Mouse (Mus musculus): ENCODE data around the gene Serpinb9b.

Gene Serpinb9b

DNA sequence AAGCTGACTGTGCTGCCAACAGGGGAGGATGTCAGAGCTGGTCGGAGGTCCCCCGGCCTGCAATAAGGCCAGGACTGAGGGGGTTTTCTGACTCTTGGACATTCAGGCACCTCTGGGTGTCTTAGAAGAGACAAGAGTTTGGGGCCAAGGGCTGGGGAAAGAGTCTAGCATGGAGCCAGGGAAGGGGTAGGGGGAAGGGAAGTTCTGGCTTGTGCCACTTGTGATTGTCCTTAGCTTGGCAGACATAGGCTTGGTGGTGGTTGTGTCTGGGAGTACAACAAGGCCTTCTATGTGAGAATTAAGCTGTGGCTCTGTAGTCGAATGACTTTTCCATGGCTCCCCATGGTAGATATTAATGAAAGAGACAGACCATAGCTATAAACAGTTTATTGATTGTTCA lies 16.3 kb downstream of the Serpinb9b start:
- DNase-seq (ENCODE audit: inconsistent age in 2 of 2, low spot score in 1 of 2), result no peak

DNA sequence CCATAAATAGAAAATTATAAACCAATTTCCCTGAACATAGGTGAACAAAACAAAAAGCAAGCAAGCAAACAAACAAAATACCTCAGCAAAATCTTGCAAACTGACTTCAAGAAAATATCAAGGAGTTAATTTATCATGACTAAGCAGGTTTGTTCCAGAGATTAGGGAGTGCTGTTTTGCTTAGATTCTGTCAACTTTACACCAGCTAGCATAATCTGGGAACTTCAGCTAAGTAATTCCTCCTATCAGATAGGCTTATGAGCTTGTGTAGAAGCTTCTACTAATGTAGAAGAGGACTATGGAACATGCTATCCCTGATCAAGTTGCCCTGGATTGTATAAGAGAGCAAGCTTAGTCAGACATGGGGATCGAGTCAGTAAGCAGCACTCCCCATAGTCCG lies 20.0 kb downstream of the Serpinb9b start:
- no peak for DNase-seq (ENCODE audit: inconsistent age in 2 of 2, low spot score in 1 of 2)

DNA sequence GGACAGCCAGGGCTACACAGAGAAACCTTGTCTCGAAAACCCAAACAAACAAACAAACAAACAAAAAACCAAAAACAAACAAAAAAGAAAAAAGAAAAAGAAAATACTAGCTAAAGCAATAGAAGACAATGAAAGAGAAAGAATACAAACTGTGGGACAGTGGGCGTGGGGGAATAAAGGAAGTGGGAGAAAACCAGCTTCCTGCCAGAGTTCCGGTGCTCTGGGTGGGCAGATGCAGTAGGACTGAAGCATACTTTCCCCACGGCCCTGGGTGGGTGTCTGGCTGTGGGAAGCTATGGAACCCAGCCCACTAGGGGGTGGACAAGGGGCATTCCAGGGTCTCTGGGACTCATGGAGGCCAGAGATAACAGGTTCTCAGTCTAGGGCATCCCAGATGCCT lies 21.0 kb downstream of the Serpinb9b start:
- no peak for DNase-seq (ENCODE audit: inconsistent age in 2 of 2, low spot score in 1 of 2)

DNA sequence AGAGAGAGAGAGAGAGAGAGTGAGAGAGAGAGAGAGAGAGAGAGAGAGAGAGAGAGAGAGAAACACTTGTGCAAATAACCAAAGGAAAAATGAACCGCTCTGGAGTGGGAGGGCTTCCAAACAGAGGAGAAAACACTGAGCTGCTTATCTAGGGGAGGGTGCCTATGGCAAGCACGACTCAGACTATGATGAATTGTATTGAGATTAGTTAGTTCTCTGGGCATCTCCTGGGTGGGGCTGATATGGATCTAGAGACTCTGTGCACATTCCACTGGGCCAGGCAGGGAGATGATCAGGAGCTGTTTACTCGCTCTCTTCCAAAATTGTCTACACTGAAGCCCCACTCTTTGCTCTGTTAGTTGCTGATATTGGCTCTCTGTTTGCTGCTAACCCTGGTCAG lies 24.5 kb downstream of the Serpinb9b start:
- DNase-seq (ENCODE audit: inconsistent age in 2 of 2, low spot score in 1 of 2), result no peak

DNA sequence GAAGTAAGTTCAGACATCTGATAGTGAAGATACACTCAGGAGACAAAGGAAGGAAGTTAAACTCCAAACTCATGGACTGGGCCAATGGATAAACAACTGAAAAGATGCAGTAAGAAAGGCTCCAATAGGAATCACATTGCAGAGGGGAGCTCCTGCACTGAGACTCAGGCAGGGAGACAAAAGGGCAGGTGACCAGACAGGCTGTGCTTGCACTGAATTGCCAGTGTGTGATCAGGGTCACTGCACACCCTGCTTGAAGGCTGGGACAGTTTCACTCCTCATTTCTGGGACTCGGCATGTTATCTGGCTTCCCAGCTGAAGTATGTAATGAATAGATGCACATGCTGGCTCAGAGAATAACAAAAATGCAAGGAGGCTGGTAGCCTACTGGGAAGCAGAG lies 35.8 kb downstream of the Serpinb9b start:
- DNase-seq (ENCODE audit: inconsistent age in 2 of 2, low spot score in 1 of 2), result no peak

DNA sequence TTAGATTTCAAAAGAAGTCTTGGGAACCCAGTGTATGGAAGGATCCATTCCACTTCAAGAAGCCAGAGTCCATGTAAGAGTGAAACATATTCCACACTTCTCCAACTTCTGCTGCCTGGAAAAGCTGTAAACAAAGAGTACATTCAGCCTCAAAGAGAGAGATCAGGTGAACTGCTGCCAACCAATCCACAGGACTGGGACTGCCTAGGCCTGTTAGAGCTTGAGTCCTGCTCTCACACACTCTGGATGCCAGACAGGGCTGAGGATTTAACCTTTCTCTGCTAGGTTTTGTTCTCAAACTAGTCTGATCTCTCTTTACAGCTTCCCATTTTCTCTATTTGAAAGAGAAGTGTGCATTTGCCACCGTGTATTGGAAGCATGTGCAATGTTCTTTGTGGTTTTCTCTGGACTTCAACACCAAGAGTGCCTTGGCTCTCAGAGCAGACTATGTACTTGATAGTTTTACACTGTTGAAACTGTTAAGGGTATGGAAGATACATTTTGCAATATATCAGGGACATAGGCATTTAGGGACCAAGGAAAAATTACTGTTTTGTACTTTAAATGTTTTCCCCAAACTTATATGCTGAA lies 40.3 kb downstream of the Serpinb9b start:
- DNase-seq (ENCODE audit: inconsistent age in 2 of 2, low spot score in 1 of 2), result no peak

DNA sequence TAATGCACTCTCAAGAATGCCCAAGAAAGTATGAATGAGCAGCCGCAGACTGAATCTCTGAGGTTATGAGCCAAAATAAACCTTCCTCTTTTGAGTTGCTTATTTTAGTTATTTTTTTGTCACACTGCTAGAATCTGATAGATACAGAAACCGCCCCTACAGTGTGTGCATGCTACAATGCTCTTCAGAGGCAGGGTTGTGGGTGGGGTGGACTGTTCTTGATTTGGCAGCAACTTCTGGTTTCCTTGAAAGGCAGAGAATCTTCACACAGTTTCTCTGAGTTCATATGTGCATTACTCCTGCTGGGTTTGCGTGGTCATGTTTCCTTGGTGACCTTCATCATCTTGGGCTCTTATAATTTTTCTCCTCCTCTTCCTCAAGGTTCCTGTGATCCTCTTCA lies 40.9 kb downstream of the Serpinb9b start:
- DNase-seq (ENCODE audit: inconsistent age in 2 of 2, low spot score in 1 of 2), result peak in 1 of 2 experiments; percentile 23

DNA sequence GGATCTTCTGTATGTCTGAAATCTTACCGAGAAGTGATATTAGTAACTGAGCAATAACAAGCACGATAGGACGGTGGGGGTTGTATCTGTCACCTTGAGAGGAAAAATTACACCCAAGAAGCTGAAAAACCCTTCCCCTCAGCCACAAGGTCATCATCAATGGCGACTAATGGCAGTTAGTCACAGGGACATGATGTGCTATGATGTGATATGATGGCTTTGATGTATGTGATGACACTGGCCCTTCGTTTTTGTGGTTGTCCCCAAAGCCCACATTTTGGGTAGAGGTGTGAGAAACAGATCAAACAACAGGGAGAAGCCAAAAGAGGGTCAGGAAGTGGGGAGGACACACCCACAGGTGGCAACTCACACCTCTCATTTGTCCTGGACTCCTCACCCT lies 44.6 kb downstream of the Serpinb9b start:
- peak in 1 of 2 experiments; percentile 30 for DNase-seq (ENCODE audit: inconsistent age in 2 of 2, low spot score in 1 of 2)

DNA sequence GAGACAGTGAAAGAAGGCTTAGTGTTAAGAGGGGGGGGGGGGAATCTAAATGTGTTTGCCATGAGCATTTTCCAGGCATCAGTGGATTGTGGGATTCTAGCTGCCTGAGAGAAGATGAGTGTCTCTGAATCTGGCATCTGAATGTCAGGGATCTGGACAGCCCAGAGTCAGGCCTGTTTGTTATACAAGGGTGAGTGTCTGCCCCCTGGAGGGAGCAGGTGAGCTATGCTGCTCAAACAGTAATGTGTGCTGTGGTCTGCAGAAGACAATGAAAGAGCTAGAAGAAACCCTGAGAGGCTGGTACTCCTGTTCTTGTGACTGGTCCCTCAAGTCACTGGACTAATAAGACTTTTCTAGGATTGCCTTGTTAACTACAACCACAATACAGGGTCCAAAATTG lies 46.8 kb downstream of the Serpinb9b start:
- peak; percentile 68 to 86 for DNase-seq (ENCODE audit: inconsistent age in 2 of 2, low spot score in 1 of 2)

DNA sequence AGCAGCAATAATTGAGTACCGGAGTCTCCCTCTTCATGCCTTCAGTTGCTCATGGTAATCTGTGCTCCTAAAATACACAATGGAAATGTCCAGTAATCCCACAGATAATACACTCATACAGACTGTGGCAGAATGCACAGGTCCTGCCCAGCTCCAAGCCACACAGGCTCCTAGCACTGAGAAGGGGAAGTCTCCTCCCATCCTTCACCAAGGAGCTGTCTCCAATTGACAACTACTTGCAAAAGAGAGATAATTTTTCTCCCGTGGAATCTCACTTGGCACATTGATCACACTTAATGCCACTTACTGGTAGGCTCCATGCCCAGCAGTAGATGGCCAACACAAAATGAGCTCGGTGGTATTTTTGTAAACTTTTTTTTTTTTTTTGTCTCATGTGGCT lies 49.0 kb downstream of the Serpinb9b start:
- DNase-seq (ENCODE audit: inconsistent age in 2 of 2, low spot score in 1 of 2), result no peak

DNA sequence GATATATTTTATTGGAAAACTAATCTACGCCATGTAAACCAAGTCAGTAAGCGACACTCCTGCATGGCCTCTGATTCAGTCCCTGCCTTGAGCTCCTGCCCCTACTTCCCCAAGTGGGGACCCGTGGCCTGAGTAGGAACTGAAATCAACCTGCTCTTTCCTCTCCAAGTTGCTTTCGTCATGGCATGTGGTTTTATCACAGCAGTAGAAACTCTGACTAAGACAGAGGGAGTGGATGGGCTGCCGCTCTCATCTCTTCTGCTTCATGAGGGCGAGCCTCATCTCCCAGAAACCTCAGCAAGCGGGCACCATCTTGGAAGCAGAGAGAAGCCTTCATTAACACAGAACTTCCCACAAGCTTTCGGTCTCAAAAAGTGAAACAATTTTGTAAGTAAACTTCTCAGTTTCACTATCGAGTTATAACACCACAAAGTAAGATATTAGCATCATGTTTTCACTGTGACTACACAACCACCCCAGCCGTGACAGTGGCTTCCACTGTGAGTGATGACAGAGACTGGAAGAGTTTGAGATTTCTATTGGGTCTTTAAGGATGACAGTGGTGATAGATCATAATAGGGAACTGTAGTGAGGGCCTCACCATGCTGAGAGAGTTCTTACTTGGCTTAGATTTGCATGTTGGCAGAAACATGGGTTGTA lies 49.9 kb downstream of the Serpinb9b start:
- DNase-seq (ENCODE audit: inconsistent age in 2 of 2, low spot score in 1 of 2), result no peak

DNA sequence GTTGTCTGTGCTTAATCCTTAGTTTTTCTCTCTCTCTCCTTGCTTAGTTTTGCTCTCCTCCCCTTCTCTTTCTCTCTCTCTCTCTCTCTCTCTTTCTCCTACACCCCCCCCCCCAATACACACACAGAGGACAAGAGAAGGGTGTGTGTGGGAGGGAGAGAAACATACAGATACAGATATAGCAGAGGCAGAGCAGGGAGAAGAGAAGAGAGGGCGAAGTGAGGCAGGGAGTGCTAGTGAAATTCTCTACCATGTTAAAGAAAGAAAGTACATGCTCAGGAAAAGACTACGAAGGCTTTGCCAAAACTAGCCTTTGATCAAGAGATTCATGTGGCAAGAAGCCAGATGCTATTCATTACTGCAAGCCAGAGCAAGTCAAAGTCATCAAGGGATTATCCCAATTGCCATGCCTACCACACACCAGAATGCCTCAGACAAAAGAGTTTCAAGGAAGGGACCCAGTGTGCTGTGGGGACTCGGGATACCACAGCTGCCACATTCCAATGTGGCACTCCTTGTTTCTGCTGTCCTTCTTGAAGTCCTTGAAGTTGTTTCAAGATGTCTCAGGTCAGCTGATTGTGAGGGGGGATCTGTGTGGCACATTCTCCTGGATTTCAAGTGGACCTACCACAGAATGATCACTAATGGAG lies 51.0 kb downstream of the Serpinb9b start, which contains the start of gene Serpinb1b:
Gene Serpinb1b, plus strand, starts transcription at position 520 of the 650 bp plus-strand sequence.
- DNase-seq (ENCODE audit: inconsistent age in 2 of 2, low spot score in 1 of 2), result peak; percentile 33 to 80

DNA sequence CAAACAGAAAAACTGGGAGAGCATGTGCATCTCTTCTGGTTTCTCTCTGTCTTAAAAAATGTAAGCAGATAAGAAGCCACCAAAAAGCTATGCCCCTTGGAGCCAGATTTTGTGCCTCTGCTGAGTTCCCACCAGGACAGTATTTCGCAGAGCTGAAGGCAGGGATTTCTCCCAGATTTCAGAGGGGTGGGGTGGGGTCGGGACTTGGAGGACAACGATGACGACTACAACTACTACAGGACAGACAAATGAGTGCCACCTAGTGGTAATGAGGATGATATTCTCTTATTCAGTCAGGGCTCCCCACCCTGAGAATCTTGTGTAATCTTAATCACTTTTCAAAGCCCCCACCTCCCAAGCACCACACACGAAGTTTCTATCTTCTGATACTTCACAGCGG lies 52.2 kb downstream of the Serpinb9b start:
- peak in 1 of 2 experiments; percentile 68 for DNase-seq (ENCODE audit: inconsistent age in 2 of 2, low spot score in 1 of 2)

DNA sequence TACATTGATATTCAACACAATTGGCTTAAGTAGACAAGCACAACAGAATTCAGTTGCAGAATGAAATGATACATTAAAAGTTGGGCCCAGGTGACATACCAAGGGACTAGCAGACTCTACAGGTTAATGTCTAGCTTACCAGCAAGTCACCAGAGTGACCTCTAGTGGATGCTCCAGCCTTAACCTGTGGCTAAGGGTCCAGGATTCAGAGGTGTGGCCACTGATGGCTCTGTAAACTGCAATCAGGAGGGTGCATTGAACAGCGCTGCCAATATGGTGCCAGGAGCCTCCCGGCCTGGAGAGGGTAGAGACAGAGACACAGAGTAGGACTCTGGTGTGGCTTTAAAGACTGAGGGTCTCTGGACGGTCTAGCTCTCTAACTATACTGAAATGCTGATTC lies 53.1 kb downstream of the Serpinb9b start:
- DNase-seq (ENCODE audit: inconsistent age in 2 of 2, low spot score in 1 of 2), result no peak

DNA sequence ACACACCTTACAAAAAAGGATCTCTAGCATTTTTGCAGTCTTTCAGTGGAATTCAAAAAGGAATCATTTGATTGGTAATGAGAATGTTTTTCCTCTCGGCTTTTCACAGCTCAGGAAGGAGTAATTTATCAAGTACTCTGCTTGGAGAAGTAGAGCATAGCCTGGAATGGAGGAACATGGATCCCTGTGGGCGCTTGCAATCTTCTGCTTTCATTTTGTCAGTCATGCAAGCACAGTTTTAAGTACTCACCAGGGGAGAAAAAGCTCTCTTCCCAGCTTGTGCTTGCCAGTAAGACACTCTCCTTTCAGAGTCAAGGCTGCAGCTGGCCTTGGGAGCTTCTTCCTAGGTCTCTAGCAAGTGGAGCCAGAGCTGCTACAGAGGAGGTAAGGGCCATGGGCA lies 56.6 kb downstream of the Serpinb9b start:
- DNase-seq (ENCODE audit: inconsistent age in 2 of 2, low spot score in 1 of 2), result no peak

DNA sequence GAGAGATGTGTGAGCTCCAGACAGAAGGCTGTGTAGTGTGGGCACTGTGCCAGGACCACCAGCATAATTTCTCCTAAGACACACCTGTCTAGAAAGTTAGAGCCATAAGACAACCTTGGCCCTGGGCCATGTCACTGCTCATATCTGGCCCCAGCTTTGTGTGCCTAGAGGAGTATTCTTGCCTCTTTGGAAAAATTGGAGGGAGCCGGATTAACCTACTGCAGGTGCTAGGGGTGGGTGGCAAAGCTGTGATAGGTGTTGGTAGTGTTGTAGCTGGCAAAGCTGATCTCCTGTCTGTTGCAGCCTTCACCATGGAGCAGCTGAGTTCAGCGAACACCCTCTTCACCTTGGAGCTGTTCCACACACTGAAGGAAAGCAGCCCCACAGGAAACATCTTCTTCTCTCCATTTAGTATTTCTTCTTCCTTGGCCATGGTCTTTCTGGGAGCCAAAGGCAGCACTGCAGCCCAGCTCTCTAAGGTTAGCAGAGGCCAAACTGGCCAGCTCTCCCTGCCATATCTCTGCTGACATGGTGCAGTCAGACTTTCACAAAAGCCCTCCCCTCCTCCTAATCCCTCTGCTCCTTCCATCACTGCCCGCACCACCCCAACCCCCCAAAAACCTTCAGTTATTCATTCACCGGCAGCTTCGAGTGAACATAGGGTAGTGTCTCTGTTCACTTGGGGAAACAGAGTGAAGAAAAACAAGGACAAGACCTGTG lies 57.9 kb downstream of the Serpinb9b start:
- no peak for DNase-seq (ENCODE audit: inconsistent age in 2 of 2, low spot score in 1 of 2)

DNA sequence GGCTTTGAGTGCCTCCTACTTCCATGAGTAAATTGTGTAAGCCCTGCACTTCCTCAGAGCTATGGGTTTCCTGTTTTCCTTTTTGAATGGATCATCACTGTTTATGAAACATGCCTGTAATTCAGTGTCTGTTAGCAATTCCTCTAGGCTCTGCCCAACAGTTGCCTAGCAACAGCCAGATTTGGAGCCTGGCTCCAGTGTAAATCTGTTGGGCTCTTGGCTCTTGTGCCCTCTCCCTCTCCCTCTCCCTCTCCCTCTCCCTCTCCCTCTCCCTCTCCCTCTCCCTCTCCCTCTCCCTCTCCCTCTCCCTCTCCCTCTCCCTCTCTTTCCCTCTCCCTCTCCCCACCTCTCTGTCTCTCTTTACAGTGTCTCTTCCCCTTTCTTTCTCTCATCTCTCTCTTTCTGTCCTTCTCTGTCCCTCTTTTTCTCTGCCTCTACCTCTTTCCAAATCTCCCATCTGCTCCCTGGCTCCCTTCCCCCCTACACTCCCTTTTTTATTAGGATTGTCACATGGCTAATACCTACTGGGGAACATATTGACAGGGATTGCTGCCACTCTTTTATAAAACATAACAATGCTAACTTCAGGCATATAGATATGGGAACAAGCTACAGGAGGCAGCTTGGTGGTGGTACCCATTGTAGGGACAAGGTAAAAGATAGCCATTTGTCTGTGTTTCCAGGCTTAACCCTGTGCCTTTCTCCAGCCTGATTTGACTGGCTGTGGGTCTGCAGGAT lies 58.6 kb downstream of the Serpinb9b start:
- no peak for DNase-seq (ENCODE audit: inconsistent age in 2 of 2, low spot score in 1 of 2)

DNA sequence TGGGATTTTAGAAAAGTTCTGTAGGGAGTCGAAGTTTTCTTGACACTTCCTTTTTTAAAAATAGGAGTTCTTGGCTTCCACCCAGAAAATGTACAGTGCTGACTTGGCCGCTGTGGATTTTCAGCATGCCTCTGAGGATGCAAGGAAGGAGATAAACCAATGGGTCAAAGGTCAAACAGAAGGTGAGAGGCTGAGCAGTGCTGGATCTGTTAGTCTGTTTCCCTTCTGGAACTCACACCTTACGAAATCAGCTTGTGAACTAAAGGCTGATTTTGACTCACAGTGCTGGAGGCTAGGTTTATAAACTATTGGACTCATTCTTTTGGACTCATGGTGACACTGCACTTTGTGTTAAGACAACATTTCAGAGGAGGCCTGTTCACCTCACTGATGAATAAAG lies 62.4 kb downstream of the Serpinb9b start:
- DNase-seq (ENCODE audit: inconsistent age in 2 of 2, low spot score in 1 of 2), result no peak

DNA sequence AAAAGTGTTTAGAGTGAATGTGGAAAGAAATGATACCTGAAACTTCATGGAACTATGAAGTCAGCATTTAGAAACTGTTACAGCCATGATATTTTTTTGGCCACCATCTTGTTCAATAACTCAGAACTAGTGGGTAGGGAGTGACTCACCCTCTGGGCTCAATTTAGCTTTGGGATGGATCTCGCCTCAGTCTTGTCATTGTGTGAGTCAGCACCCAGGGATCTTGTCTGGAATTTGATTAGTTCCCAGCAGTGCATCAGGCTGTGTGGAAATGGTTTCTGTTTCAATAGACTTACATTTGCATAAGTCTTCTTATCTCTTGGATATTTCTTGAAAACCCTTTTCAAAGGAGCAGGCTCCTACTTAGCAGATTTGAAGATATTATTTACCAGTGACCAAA lies 63.3 kb downstream of the Serpinb9b start:
- DNase-seq (ENCODE audit: inconsistent age in 2 of 2, low spot score in 1 of 2), result no peak

DNA sequence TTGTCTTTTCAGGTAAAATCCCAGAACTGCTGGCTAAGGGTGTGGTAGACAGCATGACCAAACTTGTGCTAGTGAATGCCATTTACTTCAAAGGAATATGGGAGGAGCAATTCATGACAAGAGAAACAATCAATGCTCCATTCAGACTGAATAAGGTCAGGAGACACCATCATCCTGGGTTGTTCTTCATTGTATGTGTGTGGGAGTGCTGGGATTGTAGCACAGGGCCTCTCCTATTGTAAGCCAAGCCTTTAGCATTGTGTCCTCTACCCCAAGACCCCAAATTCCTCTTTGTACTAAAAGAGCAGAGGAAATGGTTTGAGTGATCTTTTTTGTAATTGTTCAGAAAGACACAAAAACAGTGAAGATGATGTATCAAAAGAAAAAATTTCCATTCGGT lies 64.1 kb downstream of the Serpinb9b start:
- DNase-seq (ENCODE audit: inconsistent age in 2 of 2, low spot score in 1 of 2), result no peak
